Mouse (Mus musculus): ENCODE results near the gene Vps41.

The Vps41 gene

GRCm38 (mm10) chr13:18797555-18797954, 80.5 kb downstream of the Vps41 start:
- DNase-seq, result no peak

DNA sequence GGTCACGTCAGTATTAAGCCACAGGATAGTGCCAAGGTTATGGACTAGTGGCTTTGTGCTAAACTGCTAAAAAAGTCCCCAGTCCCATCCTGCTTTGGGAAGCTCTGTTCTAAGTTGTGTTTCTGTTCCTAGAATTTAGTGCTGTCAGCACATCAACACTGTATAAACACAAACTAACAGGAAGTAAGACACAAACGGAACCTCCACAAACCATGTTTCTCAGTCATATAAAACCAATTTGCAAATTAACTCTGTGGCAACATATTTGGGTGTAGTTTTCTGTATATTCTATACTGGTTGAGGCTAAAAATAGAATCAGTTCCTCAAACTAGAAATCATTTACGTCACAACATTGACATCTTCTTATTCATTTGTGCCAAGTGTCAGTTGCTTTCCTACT, 83.3 kb downstream of the Vps41 start:
- DNase-seq, result no peak

- no peak for DNase-seq
Measured at GRCm38 (mm10) chr13:18809465-18809864, 92.4 kb downstream of the Vps41 start.

DNA sequence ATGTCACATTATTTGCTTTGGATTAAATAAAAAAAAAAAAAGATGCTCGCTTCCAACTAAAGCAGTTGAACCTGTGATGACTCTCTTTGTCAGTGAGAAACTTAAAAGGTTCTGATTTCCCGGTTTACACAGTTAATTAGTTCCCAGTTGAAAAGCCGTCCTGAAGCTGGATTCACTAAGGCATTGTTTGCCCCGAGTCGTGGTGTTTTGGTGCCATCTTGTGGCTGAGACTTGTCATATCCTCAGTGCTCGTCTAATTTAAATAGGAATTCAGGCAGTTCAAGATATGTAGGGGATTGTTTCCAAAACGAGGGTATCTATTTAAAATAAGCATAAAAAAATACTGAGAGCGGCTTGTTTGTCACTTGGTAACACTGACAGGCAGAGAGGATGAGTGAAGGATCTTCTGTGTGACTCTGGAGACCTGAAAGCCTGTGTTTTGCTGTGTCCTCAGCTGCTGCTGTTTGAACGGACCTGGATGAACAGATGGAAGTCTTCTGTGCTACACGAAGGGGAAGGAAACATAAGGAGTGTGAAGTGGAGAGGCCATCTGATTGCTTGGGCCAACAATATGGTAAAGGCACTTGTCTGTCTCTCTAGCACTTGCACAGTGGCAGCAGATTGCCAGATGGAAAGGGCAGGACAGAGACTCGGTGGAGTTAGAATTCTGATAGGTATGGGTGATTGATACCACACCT, 93.0 kb downstream of the Vps41 start:
- peak; percentile 70 for DNase-seq

- no peak for DNase-seq
Measured at GRCm38 (mm10) chr13:18824420-18825123, 107.5 kb downstream of the Vps41 start.

GRCm38 (mm10) chr13:18827029-18827428, 109.9 kb downstream of the Vps41 start:
- no peak for DNase-seq

- DNase-seq, result no peak
Measured at GRCm38 (mm10) chr13:18830486-18830885, 113.4 kb downstream of the Vps41 start.

GRCm38 (mm10) chr13:18839231-18839630, 122.1 kb downstream of the Vps41 start:
- DNase-seq, result no peak

DNA sequence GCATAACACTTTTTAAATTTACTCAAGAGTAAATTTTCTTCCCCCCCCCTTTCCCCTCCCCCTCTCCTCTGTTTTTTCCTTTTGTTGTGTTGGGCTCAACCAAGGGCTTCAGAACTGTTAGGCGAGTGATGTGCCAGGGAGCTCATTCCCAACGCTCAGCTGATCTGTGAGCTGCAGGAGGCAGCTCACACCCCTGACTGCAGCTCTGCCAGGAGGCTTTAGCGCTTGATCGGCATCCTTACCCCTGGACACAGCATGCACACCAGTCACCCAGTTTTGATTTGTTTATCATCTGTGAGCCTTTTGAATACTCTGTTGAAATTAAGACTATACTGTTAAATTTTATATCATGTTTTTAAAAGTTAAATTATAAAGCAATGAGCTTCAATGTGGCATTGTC, 123.3 kb downstream of the Vps41 start:
- DNase-seq, result no peak

DNA sequence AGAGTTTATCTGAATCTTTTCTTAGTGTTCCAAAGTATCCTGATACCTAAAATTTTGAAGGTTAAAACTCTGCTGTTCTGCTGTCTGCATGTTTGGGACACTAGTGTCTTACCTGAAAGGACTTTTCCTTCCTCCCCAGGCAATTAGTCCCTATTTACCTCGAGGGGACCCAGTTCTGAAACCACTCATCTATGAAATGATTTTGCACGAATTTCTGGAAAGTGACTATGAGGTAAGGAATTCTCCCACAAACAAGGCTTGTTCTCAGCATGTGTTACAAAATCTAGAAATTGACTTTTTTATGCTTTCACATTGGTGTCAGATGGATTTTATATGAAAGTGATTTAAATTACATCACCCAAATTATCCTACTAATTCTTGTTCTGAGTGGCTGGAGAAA, 123.9 kb downstream of the Vps41 start:
- no peak for DNase-seq

- DNase-seq, result no peak
Measured at GRCm38 (mm10) chr13:18841752-18842282, 124.7 kb downstream of the Vps41 start.

- DNase-seq, result no peak
Measured at GRCm38 (mm10) chr13:18842556-18842955, 125.5 kb downstream of the Vps41 start.

- no peak for DNase-seq
Measured at GRCm38 (mm10) chr13:18843546-18843945, 126.5 kb downstream of the Vps41 start.

GRCm38 (mm10) chr13:18847386-18847785, 130.3 kb downstream of the Vps41 start:
- DNase-seq, result no peak

- DNase-seq, result no peak
Measured at GRCm38 (mm10) chr13:18849563-18849962, 132.5 kb downstream of the Vps41 start.

- DNase-seq, result no peak
Measured at GRCm38 (mm10) chr13:18851182-18851581, 134.1 kb downstream of the Vps41 start.

DNA sequence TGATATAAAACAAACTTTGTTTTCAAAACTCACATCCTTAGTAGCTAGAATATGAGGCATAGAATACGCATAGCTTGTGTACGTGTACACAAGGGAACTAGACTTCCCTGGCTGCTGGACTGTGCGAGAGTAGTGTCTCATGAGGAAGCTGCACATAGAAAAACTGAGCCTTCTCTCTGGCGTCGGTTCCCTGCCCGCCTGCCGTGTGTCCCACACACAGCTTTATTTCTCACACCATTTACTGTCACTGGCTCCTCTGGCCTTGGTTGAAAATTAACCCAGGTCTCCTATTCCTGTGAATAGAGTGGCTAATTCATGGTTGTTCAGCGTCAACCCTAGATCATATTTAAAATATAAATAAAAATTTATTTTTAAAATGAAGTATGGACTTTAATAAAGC, 135.6 kb downstream of the Vps41 start:
- no peak for DNase-seq

- DNase-seq, result no peak
Measured at GRCm38 (mm10) chr13:18856026-18856802, 139.1 kb downstream of the Vps41 start.

GRCm38 (mm10) chr13:18858183-18858582, 141.1 kb downstream of the Vps41 start:
- DNase-seq, result no peak

DNA sequence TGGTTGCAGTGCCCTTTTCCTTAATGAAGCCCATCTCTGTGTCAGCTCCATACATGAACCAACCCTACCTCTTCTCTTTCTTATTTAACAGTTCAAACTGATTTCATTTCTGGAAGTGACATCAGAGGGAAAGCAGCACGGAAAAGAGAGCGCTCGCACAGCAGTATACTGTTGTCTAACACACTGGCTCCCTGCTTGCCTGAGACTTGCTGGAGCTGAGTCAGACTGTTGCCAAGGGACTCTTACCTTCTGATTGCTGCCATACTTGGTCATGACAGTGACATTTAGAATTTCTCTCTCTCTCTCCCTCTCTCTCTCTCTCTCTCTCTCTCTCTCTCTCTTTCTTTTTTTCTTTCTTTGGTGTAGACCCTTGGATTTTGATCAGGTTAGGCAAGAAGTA, 142.3 kb downstream of the Vps41 start:
- DNase-seq, result no peak

GRCm38 (mm10) chr13:18868030-18868490, 151.0 kb downstream of the Vps41 start:
- peak; percentile 17 for DNase-seq

DNA sequence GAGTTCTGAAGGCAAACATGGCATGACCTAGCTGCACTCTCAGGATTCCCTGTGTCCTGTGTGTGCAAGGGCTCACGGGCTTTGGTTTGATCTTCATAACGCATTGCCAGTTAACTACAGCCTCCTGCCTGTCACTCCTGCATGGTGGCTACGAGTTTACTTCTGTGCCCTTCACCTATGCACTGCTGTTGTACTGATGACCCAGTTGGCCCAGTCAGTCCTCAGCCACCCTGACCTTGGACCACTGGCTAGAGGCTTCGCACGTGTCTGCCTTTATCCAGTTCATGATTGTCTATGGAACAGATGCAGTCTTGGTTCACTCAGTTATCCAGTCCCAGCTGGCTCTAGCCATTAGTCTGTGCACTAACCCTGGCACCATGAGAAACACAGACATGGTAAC, 151.7 kb downstream of the Vps41 start:
- no peak for DNase-seq

DNA sequence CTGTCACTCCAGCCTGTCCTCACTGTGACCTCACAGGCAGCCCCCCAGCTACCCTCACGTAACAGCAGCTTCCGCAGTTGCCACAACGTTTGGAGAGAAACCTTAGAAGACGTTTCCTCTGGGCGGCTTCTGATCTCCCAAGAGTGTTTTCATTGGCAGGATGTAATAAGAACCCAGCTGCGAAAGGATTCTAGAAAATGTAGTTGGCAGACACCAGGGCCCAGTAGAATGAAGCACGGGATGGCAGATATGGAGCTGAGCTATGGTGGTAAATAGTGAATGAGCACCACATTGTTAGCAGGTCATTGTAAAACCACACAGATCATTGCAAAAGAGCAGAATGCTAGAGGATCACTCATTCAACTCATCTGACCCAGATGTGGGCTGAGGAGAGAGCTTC, 158.2 kb downstream of the Vps41 start:
- no peak for DNase-seq

Measured in lung, postnatal 14 days (tissue).